Mouse (Mus musculus) heart, postnatal 0 days (tissue): Measurements from ENCODE around the gene Gja4.

Experiments used
- CTCF ChIP-seq: IDR thresholded peaks from 2 replicates; pipeline ENCODE4 v1.5.1; 2016; ENCODE audit warnings: antibody characterized with exemption, control low read depth, low read depth
- EP300 ChIP-seq: IDR thresholded peaks from 2 replicates; pipeline ENCODE4 v1.6.1; 2016; ENCODE audit warnings: antibody characterized with exemption, low read depth

GRCm38 (mm10) chr4:127358018-127358417 lies 44.2 kb upstream of the Gja4 start, which contains the start of gene Gjb5:
- TF ChIP-seq EP300 = no peak
- TF ChIP-seq CTCF = no peak
